Comparison of ENCODE assay signal across 7 mouse cellular contexts in the genomic region with DNA sequence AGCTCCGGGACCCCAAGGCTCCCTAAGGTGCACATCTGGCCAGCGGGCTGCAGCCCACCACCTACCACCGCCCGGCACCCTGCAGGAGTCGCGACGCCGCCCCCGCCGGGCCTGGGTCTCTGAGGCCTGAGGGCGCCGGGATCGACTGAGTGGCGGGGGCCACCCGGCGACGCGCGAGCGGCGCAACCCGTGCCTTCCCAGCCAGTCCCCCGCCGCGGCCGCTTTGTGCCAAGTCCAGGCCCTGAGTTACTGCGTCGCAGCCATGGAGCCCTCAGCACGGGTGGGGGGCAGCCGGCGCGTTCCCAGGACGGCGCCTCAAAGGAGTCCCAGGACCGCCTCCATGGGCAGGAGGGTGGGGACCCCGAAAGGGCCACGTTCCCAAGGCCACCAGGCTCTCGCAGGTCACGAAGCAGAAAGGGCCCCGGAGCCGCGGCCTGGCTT. TPM values are rescaled to one million over a fixed set of nuclear protein-coding genes. Genes with fewer than 3 reads are reported as not detected.
DNase-seq lines count a peak whose midpoint lies in the region; ATAC-seq and TF ChIP-seq lines count a peak whose summit lies in the region.

No protein-coding gene starts in this region.

- no peaks in the 10 kb centered on the region for H3K36me3 ChIP-seq in heart, embryonic 15.5 days
- H3K36me3 ChIP-seq in liver, postnatal 0 days (replicated peaks; ENCODE audit: insufficient read depth, low read length) = no peaks in the 10 kb centered on the region

- H3K4me2 ChIP-seq in heart, embryonic 15.5 days = peak overlapping the region; percentile 98
- peak overlapping the region; percentile 73 for H3K4me2 ChIP-seq in liver, postnatal 0 days (ENCODE audit: low read depth, low read length)

- ATAC-seq in heart, embryonic 15.5 days (replicated peaks; ENCODE audit: insufficient number of reproducible peaks, insufficient read depth, low FRiP score, low read depth) = 0 out of 2 replicates have a peak, but pooled peaks have one; percentile 25
- ATAC-seq in liver, postnatal 0 days = no peak

- H3K27ac ChIP-seq in heart, embryonic 15.5 days = no peak overlapping the region
- no peak overlapping the region for H3K27ac ChIP-seq in liver, postnatal 0 days (ENCODE audit: low read depth)

- H3K4me1 ChIP-seq in lung, adult 2 months (ENCODE audit: control insufficient read depth, insufficient read depth, low read length) = peaks cover 2% of the 10 kb centered on the region
- H3K4me1 ChIP-seq in heart, embryonic 15.5 days (replicated peaks) = peaks cover 25% of the 10 kb centered on the region
- peaks cover 4% of the 10 kb centered on the region for H3K4me1 ChIP-seq in liver, postnatal 0 days (ENCODE audit: insufficient read depth)

- WGBS in lung, adult 2 months = 14% methylated on average over 42 of the region's 42 CpGs
- WGBS in heart, embryonic 15.5 days = 3% methylated on average over 42 of the region's 42 CpGs
- 9% methylated on average over 39 of the region's 42 CpGs for WGBS in liver, postnatal 0 days (ENCODE audit: insufficient replicate concordance)

- H3K9me3 ChIP-seq in heart, embryonic 15.5 days (replicated peaks) = no peaks in the 10 kb centered on the region
- no peaks in the 10 kb centered on the region for H3K9me3 ChIP-seq in liver, postnatal 0 days (ENCODE audit: low read length)

- TF ChIP-seq POLR2A in lung, adult 2 months (IDR thresholded peaks at IDR 0.05; ENCODE audit: borderline replicate concordance, extremely low read depth, low read depth, low read length) = no peak

- H3K4me3 ChIP-seq in lung, adult 2 months (replicated peaks; ENCODE audit: extremely low read depth, low read depth, low read length) = peak overlapping the region; percentile 20
- H3K4me3 ChIP-seq in heart, embryonic 15.5 days = peak overlapping the region; percentile 56
- H3K4me3 ChIP-seq in liver, postnatal 0 days (ENCODE audit: low read depth, low read length) = peak overlapping the region; percentile 30

- no peak for DNase-seq in lung, adult 2 months
- DNase-seq in lung, postnatal 25 days (ENCODE audit: low spot score) = no peak
- DNase-seq in cerebellum, postnatal 36 days = peak; percentile 31 to 48
- no peak for DNase-seq in liver, postnatal 0 days
- no peak for DNase-seq in layer of hippocampus, adult 9-11 months
- no peak for DNase-seq in layer of hippocampus, adult 9-10 months (ENCODE audit: low spot score)

- no peak for TF ChIP-seq CTCF in lung, adult 2 months (IDR thresholded peaks at IDR 0.05; ENCODE audit: insufficient read depth, low read length)
- no peak for TF ChIP-seq CTCF in liver, postnatal 0 days (IDR thresholded peaks at IDR 0.05; ENCODE audit: low read depth)

- H3K27me3 ChIP-seq in heart, embryonic 15.5 days = no peaks in the 10 kb centered on the region; the same call in 1 of the 2 replicates
- peaks cover 8% of the 10 kb centered on the region; the same call in 1 of the 2 replicates for H3K27me3 ChIP-seq in liver, postnatal 0 days (ENCODE audit: insufficient read depth, low read length)

- H3K9ac ChIP-seq in heart, embryonic 15.5 days = peak overlapping the region; percentile 67
- peak overlapping the region; percentile 3 for H3K9ac ChIP-seq in liver, postnatal 0 days (replicated peaks)

- no peak for TF ChIP-seq EP300 in liver, postnatal 0 days (IDR thresholded peaks at IDR 0.05; ENCODE audit: low read depth)

RNA-seq across cellular contexts. Expression of gene Zfp423, which starts 15.7 kb away (rescaled TPM):
- polyA plus RNA-seq in lung, adult 2 months (2012; rRNA removed) = 6.4 and 7.5 TPM in 2 replicates
- polyA plus RNA-seq in heart, embryonic 15.5 days (2015; fragmentation: Nextera tagmentation; extraction: Ambion mirVana) = 3.6 and 6.6 TPM in 2 replicates
- 0.31 and 0.36 TPM in 2 replicates for polyA plus RNA-seq in liver, postnatal 0 days (2015; fragmentation: Nextera tagmentation; extraction: Ambion mirVana)

Comparison
In these comparisons a context has a peak if more than half of its experiments do, and no peak if none do; other contexts are left out.
1. DNase-seq: peak in cerebellum, postnatal 36 days (2 of 2); none in lung, adult 2 months (single experiment), lung, postnatal 25 days (single experiment), liver, postnatal 0 days (single experiment), layer of hippocampus, adult 9-11 months (single experiment) and layer of hippocampus, adult 9-10 months (single experiment).
2. Peak in every context shown above with its lines, with median percentiles within 50 percentile points of each other: H3K4me3 ChIP-seq.